Comparison of ENCODE assay signal across 7 mouse cellular contexts in the genomic region with DNA sequence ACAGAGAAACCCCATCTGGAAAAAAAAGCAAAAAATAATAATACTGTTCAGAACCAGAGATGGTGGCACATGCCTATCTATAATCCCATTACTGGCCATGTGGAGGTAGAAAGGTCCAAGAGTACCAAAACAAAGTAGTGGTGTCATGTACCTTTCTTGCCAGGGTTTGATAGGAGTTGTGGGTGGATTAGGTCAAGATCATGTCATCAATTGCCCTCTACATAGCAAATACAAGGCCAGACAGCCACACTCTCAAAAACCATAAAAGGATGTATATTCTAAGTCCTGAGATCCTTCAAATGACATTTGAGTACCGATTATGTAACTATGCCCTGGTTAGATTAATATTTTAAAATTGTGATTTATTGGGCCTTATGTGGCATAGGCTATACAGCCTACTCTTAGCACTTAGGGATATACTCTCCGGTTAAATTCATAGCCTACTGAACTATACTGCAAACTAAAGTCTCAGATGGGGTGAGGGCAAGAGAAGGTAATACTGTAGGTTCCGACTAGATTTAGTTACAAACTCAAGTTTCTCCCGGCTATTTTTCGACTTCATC. TPM values are rescaled to one million over a fixed set of nuclear protein-coding genes. Genes with fewer than 3 reads are reported as not detected.
A peak's percentile ranks its signal among the peaks of the same experiment; 100 is the strongest.
DNase-seq lines count a peak whose midpoint lies in the region; ATAC-seq and TF ChIP-seq lines count a peak whose summit lies in the region.

No protein-coding gene starts in this region.

- peak overlapping the region; percentile 88 for H3K4me3 ChIP-seq in spleen, adult 2 months (ENCODE audit: extremely low read depth, insufficient read depth, insufficient read length)
- H3K4me3 ChIP-seq in erythroblast, embryonic 14.5 days (replicated peaks): peak overlapping the region; percentile 74
- H3K4me3 ChIP-seq in limb, embryonic 13.5 days: peak overlapping the region; percentile 81
- peak overlapping the region; percentile 77 for H3K4me3 ChIP-seq in stomach, embryonic 15.5 days (replicated peaks)

- DNase-seq in spleen, adult 2 months (ENCODE audit: low read depth in 1 of 2, low spot score in 2 of 2): no peak
- no peak for DNase-seq in spleen, postnatal 14 days (ENCODE audit: low spot score in 2 of 2)
- no peak for DNase-seq in ovary, adult 18-20 months (ENCODE audit: low spot score)
- no peak for DNase-seq in cerebellum, postnatal 4 days (ENCODE audit: low spot score in 2 of 2)

- H3K9me3 ChIP-seq in erythroblast, embryonic 14.5 days (ENCODE audit: control insufficient read depth, low read length): no peaks in the 10 kb centered on the region
- H3K9me3 ChIP-seq in limb, embryonic 13.5 days: no peaks in the 10 kb centered on the region
- H3K9me3 ChIP-seq in stomach, embryonic 15.5 days: no peaks in the 10 kb centered on the region

- peaks cover 2% of the 10 kb centered on the region; the same call in 1 of the 2 replicates for H3K4me1 ChIP-seq in spleen, adult 2 months (ENCODE audit: control insufficient read depth, insufficient read depth, insufficient read length)
- H3K4me1 ChIP-seq in erythroblast, embryonic 14.5 days (ENCODE audit: control insufficient read depth): peaks cover 39% of the 10 kb centered on the region
- H3K4me1 ChIP-seq in limb, embryonic 13.5 days: peaks cover 21% of the 10 kb centered on the region; the same call in 1 of the 2 replicates
- peaks cover under 1% of the 10 kb centered on the region; the same call in 1 of the 2 replicates for H3K4me1 ChIP-seq in stomach, embryonic 15.5 days

- no peak for TF ChIP-seq CTCF in spleen, adult 2 months (IDR thresholded peaks at IDR 0.05; ENCODE audit: extremely low read depth, insufficient read depth, insufficient read length, insufficient replicate concordance)

- H3K9ac ChIP-seq in limb, embryonic 13.5 days: peak overlapping the region; percentile 98
- peak overlapping the region; percentile 92 for H3K9ac ChIP-seq in stomach, embryonic 15.5 days

- H3K27ac ChIP-seq in spleen, adult 2 months (ENCODE audit: insufficient read depth, low read length): peak overlapping the region; percentile 99; the same call in 1 of the 2 replicates
- H3K27ac ChIP-seq in limb, embryonic 13.5 days: peak overlapping the region; percentile 99
- H3K27ac ChIP-seq in stomach, embryonic 15.5 days: peak overlapping the region; percentile 99

- no peak for TF ChIP-seq POLR2A in spleen, adult 2 months (IDR thresholded peaks at IDR 0.05; ENCODE audit: low read depth, low read length)

- peaks cover 3% of the 10 kb centered on the region for H3K36me3 ChIP-seq in spleen, adult 2 months (ENCODE audit: control insufficient read depth, insufficient read depth, low read length)
- peaks cover 61% of the 10 kb centered on the region for H3K36me3 ChIP-seq in erythroblast, embryonic 14.5 days (ENCODE audit: control insufficient read depth)
- H3K36me3 ChIP-seq in limb, embryonic 13.5 days: peaks cover 29% of the 10 kb centered on the region
- H3K36me3 ChIP-seq in stomach, embryonic 15.5 days: 0 out of 2 replicates have a peak, but pooled peaks cover under 1% of the 10 kb centered on the region

- WGBS in spleen, adult 2 months: 12% methylated on average over 5 of the region's 5 CpGs
- WGBS in limb, embryonic 13.5 days: 17% methylated on average over 5 of the region's 5 CpGs
- 16% methylated on average over 5 of the region's 5 CpGs for WGBS in stomach, embryonic 15.5 days

- no peaks in the 10 kb centered on the region for H3K27me3 ChIP-seq in spleen, adult 2 months (ENCODE audit: control insufficient read depth, insufficient read depth, low read length)
- no peaks in the 10 kb centered on the region for H3K27me3 ChIP-seq in erythroblast, embryonic 14.5 days (ENCODE audit: control insufficient read depth)
- H3K27me3 ChIP-seq in limb, embryonic 13.5 days: no peaks in the 10 kb centered on the region
- H3K27me3 ChIP-seq in stomach, embryonic 15.5 days (replicated peaks): no peaks in the 10 kb centered on the region

- ATAC-seq in limb, embryonic 13.5 days (ENCODE audit: low FRiP score, low read depth): no peak
- no peak for ATAC-seq in stomach, embryonic 15.5 days (ENCODE audit: insufficient read depth, low FRiP score, low read depth)

- peak overlapping the region; percentile 69 for H3K4me2 ChIP-seq in limb, embryonic 13.5 days (replicated peaks)
- H3K4me2 ChIP-seq in stomach, embryonic 15.5 days: peak overlapping the region; percentile 64

RNA-seq across cellular contexts. Expression of a gene that starts 0.8 kb away (rescaled TPM):
- 14.9 and 15.6 TPM in 2 replicates for polyA plus RNA-seq in spleen, adult 2 months (2012; rRNA removed)
- 0.13 and 0.33 TPM in 2 replicates for polyA plus RNA-seq in erythroblast, embryonic 14.5 days (2012)
- polyA plus RNA-seq in limb, embryonic 13.5 days (2015; fragmentation: Nextera tagmentation; extraction: Ambion mirVana): 19.2 and 20.5 TPM in 2 replicates
- 15.8 and 16.2 TPM in 2 replicates for polyA plus RNA-seq in stomach, embryonic 15.5 days (2015; fragmentation: Nextera tagmentation; extraction: Ambion mirVana)

RNA-seq across cellular contexts. Expression of a gene that starts 42.1 kb away (rescaled TPM):
- polyA plus RNA-seq in spleen, adult 2 months (2012; rRNA removed): 16.3 and 22.3 TPM in 2 replicates
- 0.84 and 1.4 TPM in 2 replicates for polyA plus RNA-seq in erythroblast, embryonic 14.5 days (2012)
- polyA plus RNA-seq in limb, embryonic 13.5 days (2015; fragmentation: Nextera tagmentation; extraction: Ambion mirVana): 38.6 and 45.5 TPM in 2 replicates
- polyA plus RNA-seq in stomach, embryonic 15.5 days (2015; fragmentation: Nextera tagmentation; extraction: Ambion mirVana): 40.2 and 48.2 TPM in 2 replicates

Comparison
In these comparisons a context has a peak if more than half of its experiments do, and no peak if none do; other contexts are left out.
1. RNA of a gene that starts 0.8 kb away (polyA plus RNA-seq): 19.2 to 20.5 TPM in limb, embryonic 13.5 days, 15.8 to 16.2 TPM in stomach, embryonic 15.5 days and 14.9 to 15.6 TPM in spleen, adult 2 months; 0.13 to 0.33 TPM in erythroblast, embryonic 14.5 days; every median in the first group is over 10 times any median in the second.
2. Peak in every context shown above with its lines, with median percentiles within 50 percentile points of each other: H3K27ac ChIP-seq and H3K4me3 ChIP-seq.